Mouse (Mus musculus) neural tube, embryonic 15.5 days (tissue): ENCODE results near the gene Hoxd9. TPM values are rescaled to one million over a fixed set of nuclear protein-coding genes. Genes with fewer than 3 reads are reported as not detected.

Source experiments
- ATAC-seq: fragments of 200-750 bp; cut with Nextera tagmentation; 2 replicates; pipeline ENCODE4 v1.8.0; 2017; ENCODE audit warnings: mild to moderate bottlenecking, moderate TSS enrichment, moderate library complexity; ENCODE audit not compliant: low FRiP score
- H3K27ac ChIP-seq: fragments of 300-500 bp; sonication (generic); replicated peaks from 2 replicates; pipeline ENCODE4 v1.5.1; 2015; ENCODE audit warnings: mild to moderate bottlenecking, inconsistent platforms
- H3K27me3 ChIP-seq: fragments of 300-500 bp; sonication (generic); replicated peaks from 2 replicates; pipeline ENCODE4 v1.6.1; 2015; ENCODE audit warnings: inconsistent platforms
- H3K36me3 ChIP-seq: fragments of 300-500 bp; sonication (generic); 2 replicates; pipeline ENCODE4 v1.6.1; 2015; ENCODE audit warnings: inconsistent platforms
- H3K4me1 ChIP-seq: fragments of 300-500 bp; sonication (generic); 2 replicates; pipeline ENCODE4 v1.6.1; 2015; ENCODE audit warnings: inconsistent platforms
- H3K4me2 ChIP-seq: fragments of 300-500 bp; sonication (generic); 2 replicates; pipeline ENCODE4 v1.6.1; 2015; ENCODE audit warnings: inconsistent platforms, mild to moderate bottlenecking, moderate library complexity
- H3K4me3 ChIP-seq: fragments of 300-500 bp; sonication (generic); replicated peaks from 2 replicates; pipeline ENCODE4 v1.5.1; 2015; ENCODE audit warnings: mild to moderate bottlenecking, inconsistent platforms
- H3K9ac ChIP-seq: fragments of 300-500 bp; sonication (generic); replicated peaks from 2 replicates; pipeline ENCODE4 v1.6.1; 2015; ENCODE audit warnings: mild to moderate bottlenecking, inconsistent platforms
- H3K9me3 ChIP-seq: fragments of 300-500 bp; sonication (generic); replicated peaks from 2 replicates; pipeline ENCODE4 v1.6.1; 2016; ENCODE audit warnings: inconsistent platforms
- WGBS: fragments of 180-500 bp; shearing (Covaris S2); methylation state at CpG from one replicate; pipeline ENCODE4 v1.1.7; 2015; ENCODE audit warnings: mixed read lengths; 5-methylcytosine and 5-hydroxymethylcytosine counted together
- polyA plus RNA-seq: library from polyadenylated mRNA; unstranded; fragments of >200 nt; fragmentation: Nextera tagmentation; extraction: Ambion mirVana; gene quantifications from 2 replicates; pipeline ENCODE4 v1.2.1, GENCODE M21; 2015

The Hoxd9 gene
- polyA plus RNA-seq, 1 experiment from 2014 or later: 20.0 TPM

DNA sequence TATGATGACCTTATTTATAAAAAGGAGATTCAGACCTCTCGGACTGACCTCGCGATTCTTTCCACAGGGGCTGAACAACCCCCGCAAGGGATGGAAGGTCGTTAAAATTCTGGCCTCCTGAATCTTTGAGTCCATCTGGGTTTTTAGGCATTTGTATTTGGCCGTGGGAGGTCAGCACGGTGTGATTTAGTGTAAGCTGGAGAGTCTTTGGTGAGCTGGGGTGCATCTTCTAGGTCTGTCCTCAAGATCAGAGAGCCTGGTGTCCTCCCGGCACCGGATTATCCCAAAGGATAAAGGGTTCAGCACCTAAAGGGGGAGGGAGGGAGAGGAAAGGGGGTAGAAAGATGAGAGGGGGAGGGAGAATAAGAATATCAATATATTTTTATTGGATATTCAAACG lies 5.8 kb downstream of the Hoxd9 start:
- Histone ChIP-seq H3K9ac (peak overlapping the region; percentile 91), H3K4me3 (peak overlapping the region; percentile 70), H3K4me1 (peaks cover 40% of the 10 kb centered on the region), H3K4me2 (peak overlapping the region; percentile 60), H3K36me3 (no peaks in the 10 kb centered on the region), H3K9me3 (no peaks in the 10 kb centered on the region), H3K27ac (peak overlapping the region; percentile 99), H3K27me3 (0 out of 2 replicates have a peak, but pooled peaks cover 11% of the 10 kb centered on the region)
- WGBS: 19% methylated on average over 10 of the region's 10 CpGs
- ATAC-seq: no peak

DNA sequence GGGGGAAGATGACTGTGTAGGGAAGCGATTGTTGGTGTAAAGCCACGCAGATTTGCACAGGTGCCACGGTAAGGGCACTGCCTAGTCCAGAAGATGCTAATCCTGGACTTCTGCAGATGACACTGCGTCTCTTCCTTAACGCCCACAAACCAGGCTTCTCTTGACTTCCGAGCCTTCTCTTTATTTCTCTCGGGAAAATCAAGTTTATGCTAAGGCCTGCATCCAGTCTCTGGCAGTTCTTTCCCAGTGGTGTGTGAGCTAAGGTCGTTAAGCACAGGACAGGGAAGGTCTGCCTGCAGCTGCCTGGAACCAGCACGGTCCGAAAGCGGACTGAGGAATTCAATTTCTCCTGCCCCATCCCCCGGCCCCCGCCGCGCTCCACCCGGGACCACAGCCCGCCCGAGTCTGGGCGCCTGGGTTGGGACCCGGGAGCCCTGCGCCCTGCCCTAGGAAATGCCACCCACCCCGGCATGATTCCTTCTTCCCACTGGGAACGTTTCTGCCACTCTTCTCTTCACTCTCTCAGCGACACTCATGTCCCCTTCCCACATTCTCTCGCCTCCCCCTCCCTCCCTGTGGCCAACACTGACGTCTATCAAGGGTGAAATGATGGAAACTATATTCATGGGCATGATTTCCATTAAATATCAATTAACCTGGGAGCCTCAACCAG lies 6.3 kb downstream of the Hoxd9 start:
- ATAC-seq: no peak
- 5% methylated on average over 24 of the region's 26 CpGs for WGBS
- Histone ChIP-seq H3K4me1 (peaks cover 46% of the 10 kb centered on the region), H3K27ac (peak overlapping the region; percentile 99), H3K27me3 (0 out of 2 replicates have a peak, but pooled peaks cover 11% of the 10 kb centered on the region), H3K4me3 (peak overlapping the region; percentile 70), H3K4me2 (peak overlapping the region; percentile 60), H3K9ac (peak overlapping the region; percentile 91), H3K9me3 (no peaks in the 10 kb centered on the region), H3K36me3 (no peaks in the 10 kb centered on the region)

DNA sequence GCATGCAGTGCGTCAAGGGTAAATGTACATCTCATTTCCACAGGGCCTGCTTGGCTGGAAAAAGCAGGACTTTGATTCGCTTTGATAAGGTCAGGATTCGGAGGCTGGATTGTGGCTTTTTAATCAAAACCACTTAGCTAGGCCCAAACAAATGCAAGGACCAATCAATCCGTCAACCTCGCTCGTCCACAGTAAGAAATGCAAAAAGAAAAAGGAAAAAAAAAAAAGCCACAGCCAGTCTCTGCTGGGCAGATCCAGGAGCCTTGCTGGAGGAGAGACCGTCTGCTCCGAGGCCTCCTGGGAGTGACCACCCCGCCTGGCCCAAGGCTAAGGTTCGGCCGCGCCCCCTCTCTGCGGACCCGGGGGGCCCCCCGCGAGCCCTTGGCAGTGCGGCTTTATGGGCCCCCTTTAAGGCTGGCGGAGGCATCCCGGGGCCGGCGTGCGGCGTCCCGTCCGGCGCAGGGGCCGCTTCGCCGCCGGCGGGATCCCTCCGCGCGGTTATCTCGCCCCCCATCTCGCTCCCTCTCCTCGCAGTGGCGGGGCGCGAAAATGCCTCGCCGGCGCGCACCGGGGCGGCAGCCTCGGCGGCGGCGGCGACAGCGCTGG lies 7.0 kb downstream of the Hoxd9 start, which contains the start of gene Hoxd8:
Hoxd8 (plus strand) TSS at position 223 of the 606 bp plus-strand sequence.
- 0 out of 2 replicates have a peak, but pooled peaks cover 11% of the 10 kb centered on the region for H3K27me3 ChIP-seq
- no peaks in the 10 kb centered on the region for H3K36me3 ChIP-seq
- H3K4me1 ChIP-seq: peaks cover 52% of the 10 kb centered on the region
- H3K9me3 ChIP-seq: no peaks in the 10 kb centered on the region
- 2% methylated on average over 47 of the region's 52 CpGs for WGBS
- H3K9ac ChIP-seq: peak within 1 kb of the TSS; percentile 91
- H3K4me3 ChIP-seq: peak within 1 kb of the TSS; percentile 70
- peak within 1 kb of the TSS; percentile 60 for H3K4me2 ChIP-seq
- ATAC-seq: peak; percentile 58
- H3K27ac ChIP-seq: peak within 1 kb of the TSS; percentile 99

DNA sequence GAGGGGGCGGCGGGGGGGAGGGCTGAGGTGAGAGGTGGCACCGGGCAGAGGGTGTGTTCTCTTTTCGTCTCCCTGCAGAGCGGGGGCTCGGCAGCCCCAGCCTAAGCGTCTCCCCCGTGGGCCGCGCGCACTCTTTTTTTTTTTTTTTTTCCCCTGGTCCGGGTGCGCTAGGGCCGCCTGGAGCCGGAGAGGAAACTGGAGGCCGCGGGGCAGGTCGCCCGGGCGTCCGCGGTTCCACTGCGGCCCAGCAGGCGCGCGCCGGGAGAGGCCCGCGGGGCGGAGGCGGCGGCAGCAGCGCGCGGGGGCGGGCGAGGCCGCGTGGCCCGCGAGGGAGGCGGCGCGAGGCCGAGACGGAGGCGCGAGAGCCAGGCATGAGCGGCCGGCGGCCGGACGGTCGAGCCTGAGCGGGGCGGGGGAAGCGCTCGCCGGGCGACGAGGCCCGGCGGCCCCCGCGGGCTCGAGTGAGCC lies 7.5 kb downstream of the Hoxd9 start:
- Histone ChIP-seq H3K9me3 (no peaks in the 10 kb centered on the region), H3K4me3 (peak overlapping the region; percentile 70), H3K9ac (peak overlapping the region; percentile 91), H3K4me1 (peaks cover 52% of the 10 kb centered on the region), H3K36me3 (no peaks in the 10 kb centered on the region), H3K27me3 (0 out of 2 replicates have a peak, but pooled peaks cover 11% of the 10 kb centered on the region), H3K4me2 (peak overlapping the region; percentile 60), H3K27ac (peak overlapping the region; percentile 99)
- peak; percentile 43 for ATAC-seq
- 0% methylated on average over 39 of the region's 66 CpGs for WGBS

- H3K9ac ChIP-seq: peak overlapping the region; percentile 91
- H3K27me3 ChIP-seq: 0 out of 2 replicates have a peak, but pooled peaks cover 7% of the 10 kb centered on the region
- H3K4me2 ChIP-seq: peak overlapping the region; percentile 60
- H3K4me1 ChIP-seq: peaks cover 52% of the 10 kb centered on the region
- WGBS: 1% methylated on average over 62 of the region's 85 CpGs
- peak overlapping the region; percentile 99 for H3K27ac ChIP-seq
- H3K4me3 ChIP-seq: peak overlapping the region; percentile 70
- peak; percentile 65 for ATAC-seq
- H3K9me3 ChIP-seq: no peaks in the 10 kb centered on the region
- H3K36me3 ChIP-seq: no peaks in the 10 kb centered on the region
Measured at GRCm38 (mm10) chr2:74705467-74706089, 8.1 kb downstream of the Hoxd9 start.

GRCm38 (mm10) chr2:74706393-74706960 lies 8.9 kb downstream of the Hoxd9 start:
- Histone ChIP-seq H3K4me2 (peak overlapping the region; percentile 60), H3K4me1 (peaks cover 52% of the 10 kb centered on the region), H3K9ac (peak overlapping the region; percentile 91), H3K4me3 (peak overlapping the region; percentile 70), H3K36me3 (no peaks in the 10 kb centered on the region), H3K9me3 (no peaks in the 10 kb centered on the region), H3K27me3 (no peaks in the 10 kb centered on the region), H3K27ac (peak overlapping the region; percentile 99)
- ATAC-seq: no peak
- 2% methylated on average over 13 of the region's 13 CpGs for WGBS

- peaks cover 52% of the 10 kb centered on the region for H3K4me1 ChIP-seq
- H3K4me3 ChIP-seq: peak overlapping the region; percentile 34
- H3K9me3 ChIP-seq: no peaks in the 10 kb centered on the region
- H3K36me3 ChIP-seq: no peaks in the 10 kb centered on the region
- peak overlapping the region; percentile 60 for H3K4me2 ChIP-seq
- no peak for ATAC-seq
- 10% methylated on average over 7 of the region's 7 CpGs for WGBS
- H3K9ac ChIP-seq: peak overlapping the region; percentile 44
- peak overlapping the region; percentile 73 for H3K27ac ChIP-seq
- H3K27me3 ChIP-seq: no peaks in the 10 kb centered on the region
Measured at GRCm38 (mm10) chr2:74707599-74707998, 10.1 kb downstream of the Hoxd9 start.

- H3K4me3 ChIP-seq: peak overlapping the region; percentile 21
- no peaks in the 10 kb centered on the region for H3K9me3 ChIP-seq
- WGBS: 18% methylated on average over 4 of the region's 4 CpGs
- no peak for ATAC-seq
- H3K4me1 ChIP-seq: peaks cover 47% of the 10 kb centered on the region
- peak overlapping the region; percentile 60 for H3K4me2 ChIP-seq
- peak overlapping the region; percentile 26; the same call in 1 of the 2 replicates for H3K9ac ChIP-seq
- no peaks in the 10 kb centered on the region for H3K27me3 ChIP-seq
- H3K36me3 ChIP-seq: no peaks in the 10 kb centered on the region
- peak overlapping the region; percentile 99 for H3K27ac ChIP-seq
Measured at GRCm38 (mm10) chr2:74708676-74709075, 11.1 kb downstream of the Hoxd9 start.

GRCm38 (mm10) chr2:74709465-74710419 lies 12.2 kb downstream of the Hoxd9 start:
- Histone ChIP-seq H3K4me1 (peaks cover 41% of the 10 kb centered on the region), H3K36me3 (no peaks in the 10 kb centered on the region), H3K27me3 (no peaks in the 10 kb centered on the region), H3K4me3 (peak overlapping the region; percentile 75), H3K9me3 (no peaks in the 10 kb centered on the region), H3K9ac (0 out of 2 replicates have a peak overlapping the region, but pooled peaks have one; percentile 2), H3K27ac (peak overlapping the region; percentile 99), H3K4me2 (peak overlapping the region; percentile 60)
- WGBS: 9% methylated on average over 5 of the region's 5 CpGs
- ATAC-seq: no peak

GRCm38 (mm10) chr2:74710929-74711543 lies 13.5 kb downstream of the Hoxd9 start:
- Histone ChIP-seq H3K36me3 (no peaks in the 10 kb centered on the region), H3K4me3 (peak overlapping the region; percentile 75), H3K4me1 (peaks cover 48% of the 10 kb centered on the region), H3K27ac (peak overlapping the region; percentile 99), H3K9me3 (no peaks in the 10 kb centered on the region), H3K9ac (peak overlapping the region; percentile 98), H3K4me2 (peak overlapping the region; percentile 60), H3K27me3 (no peaks in the 10 kb centered on the region)
- WGBS: 2% methylated on average over 16 of the region's 16 CpGs
- ATAC-seq: no peak
